Mouse (Mus musculus) megakaryocyte progenitor cell, adult 5-6 weeks (primary cell): ENCODE data around the gene Ifrd1. TPM values are rescaled to one million over a fixed set of nuclear protein-coding genes. Genes with fewer than 3 reads are reported as not detected.
A peak's percentile ranks its signal among the peaks of the same experiment; 100 is the strongest.
"Not testable (repeated sequence)": the region's sequence is repeated elsewhere in the genome, so short reads cannot be mapped to it uniquely, and the experiment has no call there.

Source experiments
- ATAC-seq: replicated peaks from 2 replicates; pipeline ENCODE4 v1.8.0; 2016; ENCODE audit warnings: mild to moderate bottlenecking, moderate TSS enrichment, inconsistent platforms; ENCODE audit not compliant: poor library complexity
- total RNA-seq, 2 experiments: library from RNA; stranded (forward) in 1 of 2; stranded (reverse) in 1 of 2; fragments of 157-497, 149-512 nt in 1 of 2; fragments of 200-1000 nt in 1 of 2; gene quantifications; 2 replicates each; pipeline versions ENCODE4 v1.2.3 to v1.2.4; 2015 to 2017

Gene Ifrd1
- total RNA-seq (2015) (145 and 175 TPM in 2 replicates), total RNA-seq (2017) (111 and 112 TPM in 2 replicates)

DNA sequence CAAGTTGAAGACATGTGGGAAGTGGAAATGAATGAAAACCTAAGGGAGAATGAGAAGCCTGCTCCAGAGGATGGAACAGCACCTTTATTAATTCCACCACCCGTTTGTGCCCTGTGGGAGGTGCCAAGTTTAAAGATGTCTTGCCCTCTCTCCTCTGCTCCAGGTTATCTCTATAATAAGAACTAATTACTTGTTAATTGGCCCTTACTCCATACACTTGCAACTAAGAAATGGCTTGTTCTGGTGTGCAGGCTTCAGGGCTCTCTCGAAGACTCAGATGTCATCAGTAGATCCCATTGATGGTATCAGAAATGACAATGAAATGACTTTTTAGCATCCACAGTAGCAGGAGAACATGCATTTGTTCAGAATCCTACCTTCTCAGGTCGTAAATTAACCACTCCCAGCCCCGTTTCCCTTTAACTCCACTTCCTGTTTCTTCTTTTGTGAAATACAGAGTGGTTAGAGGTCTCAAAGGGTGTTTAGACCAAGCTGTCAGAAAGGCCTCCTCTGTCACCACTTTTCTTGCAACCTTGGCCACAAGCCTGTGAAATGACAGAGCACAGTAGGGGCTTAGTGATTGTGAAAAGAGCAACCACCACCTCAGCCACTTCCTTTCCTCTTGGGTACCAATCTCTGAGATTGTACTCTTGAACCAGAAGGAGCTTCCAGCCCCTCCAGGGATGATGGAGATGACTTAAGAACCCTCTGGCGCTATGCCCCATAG is at the start of gene Ifrd1:
TSS of gene Ifrd1 (minus strand) at position 51 of the 727 bp plus-strand sequence.
- ATAC-seq, result peak; percentile 94

DNA sequence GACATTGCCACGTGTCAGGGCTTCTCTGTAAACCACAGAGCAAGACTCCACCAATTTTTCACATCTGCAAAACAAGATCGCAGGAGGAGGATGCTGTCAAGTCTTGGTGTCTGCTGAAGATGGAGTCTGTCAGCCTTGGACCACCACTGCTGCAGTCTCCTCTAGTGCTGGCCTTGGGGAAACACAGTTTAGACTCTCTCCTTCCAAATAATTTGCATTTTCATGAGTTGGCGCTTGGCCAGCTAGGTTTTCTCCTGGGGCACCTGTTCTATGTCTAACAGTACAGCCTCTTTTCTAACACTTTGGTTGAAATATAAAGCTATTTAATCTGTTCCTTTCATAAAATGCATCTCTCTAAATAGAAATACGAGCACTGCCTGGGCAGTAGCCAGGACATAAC is 38.2 kb upstream of the Ifrd1 start:
- no peak for ATAC-seq

DNA sequence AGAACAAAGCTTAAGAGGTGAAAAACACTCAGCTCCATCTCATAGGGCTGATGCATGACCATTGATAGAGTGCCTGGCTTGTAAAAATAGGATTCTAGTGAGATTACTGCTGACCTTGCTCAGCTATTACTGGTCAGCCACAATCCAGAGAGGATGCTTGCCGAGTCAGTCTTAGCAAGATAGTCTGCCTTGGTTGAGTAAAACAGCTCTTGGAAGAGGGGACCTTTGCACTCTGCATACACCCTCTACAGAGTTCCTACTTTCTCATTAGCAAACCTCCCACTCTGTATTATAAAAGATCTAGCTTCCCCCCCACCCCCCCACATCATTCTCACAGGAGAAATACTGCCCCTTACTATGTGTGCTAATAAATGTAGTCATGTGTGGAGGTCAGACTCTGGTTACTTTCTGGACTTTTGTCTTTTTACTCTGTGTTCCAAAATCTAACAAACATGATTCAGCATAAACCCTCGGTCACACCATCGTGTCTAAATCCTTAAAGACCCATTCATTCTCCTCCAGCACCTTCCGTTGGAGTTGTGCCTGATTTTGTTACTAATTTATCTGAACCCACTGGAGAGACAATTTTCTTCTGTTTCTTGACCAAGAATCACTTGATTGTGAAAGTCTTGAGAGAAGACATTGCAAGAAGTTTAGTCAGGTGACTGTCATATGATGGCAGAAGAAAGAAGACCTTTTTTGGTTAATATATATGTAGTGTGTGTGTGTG is 32.5 kb upstream of the Ifrd1 start:
- no peak for ATAC-seq

DNA sequence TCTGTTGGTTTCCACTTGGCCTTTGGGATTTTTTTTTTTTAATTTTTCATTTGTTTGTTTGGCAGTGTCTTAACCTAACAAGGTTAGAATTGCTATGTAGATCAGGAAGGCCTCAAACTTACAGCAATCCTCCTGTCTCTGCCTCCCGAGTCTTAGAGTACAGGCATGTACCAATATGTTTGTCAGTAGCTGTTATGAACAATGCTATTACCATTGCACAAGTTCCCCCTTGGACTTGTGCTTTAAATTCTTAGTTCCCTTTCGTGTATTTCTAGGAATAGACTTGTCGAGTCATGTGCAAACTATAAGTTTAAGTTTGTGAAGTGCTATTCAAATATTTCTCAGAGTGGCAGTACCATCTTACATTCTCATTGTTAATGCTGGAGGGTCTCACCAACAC is 29.3 kb upstream of the Ifrd1 start:
- peak; percentile 55 for ATAC-seq

DNA sequence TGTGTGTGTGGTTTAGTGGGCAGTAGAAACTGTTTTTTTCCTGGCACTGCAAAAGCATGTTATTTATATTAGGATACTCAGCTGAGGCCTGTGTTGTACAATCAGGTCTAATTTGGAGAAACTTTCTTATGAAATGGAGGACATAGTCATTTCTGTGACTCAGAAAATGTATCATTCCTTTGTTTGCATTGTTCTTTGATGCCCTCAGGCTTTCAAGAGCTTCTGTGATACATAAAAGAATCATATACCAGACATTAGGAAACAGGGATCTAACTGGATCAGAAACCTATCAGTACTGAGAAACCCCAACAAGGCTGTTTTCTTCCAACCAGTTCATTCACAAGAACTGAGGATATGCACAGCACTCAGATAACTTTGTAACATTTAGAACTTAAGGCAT is 26.6 kb upstream of the Ifrd1 start:
- no peak for ATAC-seq

DNA sequence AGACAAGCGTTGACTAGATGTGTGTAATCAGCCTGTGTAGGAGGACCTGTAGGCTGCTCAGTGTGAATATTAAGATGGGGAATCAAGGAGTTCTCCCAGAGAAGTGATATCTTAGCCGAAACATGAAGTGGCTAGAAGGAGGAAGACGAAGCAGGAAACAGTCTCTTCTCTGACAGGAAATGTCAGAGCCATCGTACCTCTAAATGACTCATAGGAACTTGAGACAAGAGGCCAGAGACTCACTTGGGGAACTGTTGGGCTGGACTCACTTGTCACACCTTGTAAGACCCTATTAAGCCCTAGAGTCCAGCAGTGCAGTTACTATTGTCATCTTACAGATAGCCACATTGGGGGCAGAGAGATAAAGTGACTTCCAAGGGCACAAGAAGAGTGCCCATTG is 25.0 kb upstream of the Ifrd1 start:
- ATAC-seq, result peak; percentile 74

DNA sequence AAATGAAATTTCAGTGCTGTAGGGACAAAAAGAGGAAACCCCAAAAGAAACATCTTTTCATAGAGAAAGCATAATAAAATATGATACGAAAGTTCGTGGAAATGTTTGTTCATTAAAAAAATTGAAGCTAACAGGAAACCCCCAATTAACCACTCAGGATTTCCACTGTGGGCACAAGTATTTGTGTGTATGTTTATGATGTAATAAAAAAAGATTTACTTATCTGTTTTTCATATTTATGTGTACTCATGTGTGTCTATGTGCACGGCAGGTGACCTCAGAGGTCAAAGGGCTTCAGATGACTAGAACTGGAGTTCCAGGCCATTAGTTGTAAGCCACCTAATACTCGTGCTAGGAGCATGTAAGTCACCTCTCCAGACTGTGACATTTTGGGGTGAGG is 24.4 kb upstream of the Ifrd1 start:
- ATAC-seq, result no peak

DNA sequence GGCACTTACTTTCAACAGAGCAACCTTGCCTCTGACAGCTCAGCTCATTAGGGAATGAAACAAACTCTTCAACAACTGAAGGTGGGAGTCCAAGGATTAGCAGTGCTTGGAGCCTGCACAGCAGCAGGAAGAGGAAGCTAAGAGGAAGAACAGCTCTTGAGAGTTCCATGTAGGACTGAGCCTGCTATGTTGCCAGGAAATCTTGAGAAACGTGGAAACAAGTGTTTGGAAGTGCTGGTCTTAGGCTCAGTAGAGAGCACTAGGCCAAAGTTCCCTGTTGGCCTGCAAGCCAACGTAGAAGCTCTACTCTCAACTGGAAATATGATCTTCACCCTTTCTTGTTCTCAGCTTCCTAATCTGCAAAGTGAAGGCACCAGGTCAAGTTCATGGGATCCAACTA is 20.0 kb upstream of the Ifrd1 start:
- no peak for ATAC-seq

DNA sequence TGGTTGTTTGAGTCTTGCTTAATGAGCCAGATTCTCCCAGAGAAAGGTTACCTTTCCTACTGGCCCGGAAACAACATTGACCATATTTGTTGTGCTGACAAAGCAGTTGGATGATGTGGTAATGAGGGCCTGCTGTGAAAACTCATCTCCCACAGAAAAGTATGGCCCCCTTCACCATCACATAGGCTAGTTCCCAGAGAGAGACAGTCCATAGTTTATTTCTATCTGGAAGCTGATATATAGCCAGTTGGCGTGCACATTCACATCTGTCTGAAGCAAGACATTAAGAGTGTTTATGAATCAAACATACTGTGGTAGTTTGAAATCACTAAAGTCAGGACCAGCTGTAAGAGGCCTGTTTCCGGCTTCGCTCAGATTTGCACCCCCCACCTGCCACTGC is 15.4 kb upstream of the Ifrd1 start:
- no peak for ATAC-seq

- ATAC-seq, result no peak
These were observed 14.7 kb upstream of the Ifrd1 start for GRCm38 (mm10) chr12:40263006-40263405.

- ATAC-seq, result no peak
These were observed 10.2 kb upstream of the Ifrd1 start for GRCm38 (mm10) chr12:40258462-40259000.

GRCm38 (mm10) chr12:40257226-40257625 is 8.9 kb upstream of the Ifrd1 start:
- ATAC-seq, result peak; percentile 99

- no peak for ATAC-seq
These were observed 8.2 kb upstream of the Ifrd1 start for GRCm38 (mm10) chr12:40256543-40256942.

GRCm38 (mm10) chr12:40256033-40256432 is 7.7 kb upstream of the Ifrd1 start:
- ATAC-seq, result peak; percentile 45; the same call in 1 of the 2 replicates

- not testable (repeated sequence) for ATAC-seq
These were observed 7.0 kb upstream of the Ifrd1 start for GRCm38 (mm10) chr12:40255310-40255709.

- no peak for ATAC-seq
These were observed 6.4 kb upstream of the Ifrd1 start for GRCm38 (mm10) chr12:40254729-40255128.

GRCm38 (mm10) chr12:40253241-40253640 is 4.9 kb upstream of the Ifrd1 start:
- ATAC-seq, result peak; percentile 12; the same call in 1 of the 2 replicates

DNA sequence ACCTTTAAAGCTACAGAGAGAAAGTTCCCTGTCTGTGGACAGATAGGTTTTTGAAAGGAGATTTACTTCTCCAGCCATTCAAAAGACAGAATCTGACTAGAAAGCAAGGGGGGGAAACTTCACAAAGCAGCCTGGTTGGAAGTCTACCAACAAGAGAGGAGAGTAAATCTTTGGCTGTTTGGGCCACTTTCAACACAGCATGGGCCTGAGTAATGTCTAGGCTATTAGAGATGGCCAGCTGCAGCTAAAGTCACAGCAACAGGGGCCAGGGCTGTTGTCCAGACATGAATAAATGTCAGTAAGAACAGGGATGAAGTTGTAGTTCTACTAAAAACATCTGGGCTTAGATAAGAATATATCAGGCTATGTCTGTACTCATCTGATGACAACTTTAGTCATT is 2.0 kb upstream of the Ifrd1 start:
- no peak for ATAC-seq

DNA sequence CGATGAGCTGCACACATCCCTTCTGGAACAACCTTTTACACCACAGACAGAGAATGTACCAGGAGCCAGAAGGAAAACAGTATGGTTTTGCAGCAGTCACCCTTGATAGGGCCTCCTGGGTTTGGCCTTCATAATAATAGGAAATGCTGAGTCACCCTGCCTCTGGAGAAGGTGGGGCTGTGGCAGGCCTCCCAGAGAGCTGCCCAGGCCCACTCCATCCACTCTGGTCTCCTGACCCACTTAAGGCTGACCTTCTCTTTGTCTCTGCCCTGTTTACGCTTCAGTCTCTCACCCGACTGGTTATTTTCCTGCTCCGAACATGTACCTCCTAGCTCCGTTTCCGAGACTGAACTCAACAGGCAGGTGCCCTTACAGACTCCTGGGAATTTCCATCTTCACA is 328 bp downstream of the Ifrd1 start:
- peak; percentile 65 for ATAC-seq

DNA sequence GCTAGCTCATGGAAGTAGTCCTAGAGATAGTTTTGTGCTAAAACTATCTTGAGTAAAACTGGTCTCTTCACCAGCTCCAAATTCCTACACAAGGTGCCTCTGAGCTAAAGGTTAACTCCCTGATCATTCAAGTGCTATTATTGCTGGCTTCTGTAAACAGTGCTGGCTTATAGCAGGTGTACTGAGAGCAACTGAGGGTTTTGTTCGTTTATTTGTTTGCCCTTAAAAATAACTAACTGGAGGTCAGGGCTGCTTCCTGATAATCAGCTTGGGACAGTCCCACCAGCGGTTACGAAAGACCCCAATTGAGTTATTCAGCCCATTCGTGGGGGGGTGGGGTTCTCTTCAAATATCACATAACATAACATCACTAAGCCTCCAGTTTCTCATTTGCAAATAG is 920 bp downstream of the Ifrd1 start:
- ATAC-seq, result no peak

DNA sequence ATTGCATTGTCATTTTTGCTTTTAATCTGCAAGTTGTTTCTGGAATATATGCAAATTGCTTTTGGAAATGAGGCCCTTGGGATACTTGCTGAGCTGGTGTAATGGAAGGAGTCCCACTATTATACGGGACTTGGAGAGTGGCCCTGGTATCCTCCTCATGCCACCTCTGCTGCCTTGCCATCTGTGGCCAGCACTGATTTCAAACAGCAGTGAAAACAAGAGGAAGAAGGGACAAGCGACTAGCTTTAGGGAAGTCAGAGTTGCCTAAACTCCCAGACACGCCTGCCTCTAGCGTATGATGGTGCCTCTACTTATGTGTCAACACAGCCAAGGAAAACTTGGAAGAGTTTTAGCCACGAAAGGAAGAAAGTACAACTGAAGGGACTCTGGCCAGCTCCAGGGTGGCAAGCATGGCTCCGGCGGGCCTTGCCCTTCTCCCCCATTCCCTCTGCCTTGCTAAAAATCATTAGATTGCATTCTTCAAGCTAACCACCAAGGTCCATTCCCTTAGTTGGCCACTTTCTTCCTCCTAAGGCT is 2.8 kb downstream of the Ifrd1 start:
- peak; percentile 42 for ATAC-seq

GRCm38 (mm10) chr12:40244926-40245325 is 3.4 kb downstream of the Ifrd1 start:
- no peak for ATAC-seq
